Mouse (Mus musculus) MEL (cell line): Measurements from ENCODE around the gene Adamts9. TPM values are rescaled to one million over a fixed set of nuclear protein-coding genes. Genes with fewer than 3 reads are reported as not detected.

ENCODE experiments used
- DNase-seq: peaks from one replicate; pipeline ENCODE4 v3.0.0; 2011; ENCODE audit warnings: low read depth, low spot score
- H3K27ac ChIP-seq: 2 replicates; pipeline ENCODE4 v1.5.1; 2012; ENCODE audit warnings: low read depth, mild to moderate bottlenecking, control low read depth, low read length, moderate library complexity; ENCODE audit not compliant: control insufficient read depth
- H3K27me3 ChIP-seq, 2 experiments: fragments of 150-350 bp in 1 of 2; sonication (generic) in 1 of 2; 2 replicates each; pipeline ENCODE4 v1.6.1; 2012; ENCODE audit warnings: low read length in 2 of 2, mild to moderate bottlenecking in 2 of 2, improper control_type of control experiment in 1 of 2, moderate library complexity in 1 of 2; ENCODE audit not compliant: insufficient read depth in 2 of 2, control insufficient read depth in 1 of 2
- H3K36me3 ChIP-seq, 2 experiments: 2 replicates each; pipeline ENCODE4 v1.6.1; 2012 to 2014; ENCODE audit warnings: low read length in 2 of 2, improper control_type of control experiment in 1 of 2, inconsistent platforms in 1 of 2, mild to moderate bottlenecking in 1 of 2; ENCODE audit not compliant: insufficient read depth in 2 of 2, control insufficient read depth in 1 of 2
- H3K4me1 ChIP-seq, 2 experiments: fragments of 150-350 bp in 1 of 2; sonication (generic) in 1 of 2; 2 replicates each; pipeline ENCODE4 v1.6.1; 2012; ENCODE audit warnings: low read length in 2 of 2, improper control_type of control experiment in 1 of 2, mild to moderate bottlenecking in 1 of 2; ENCODE audit not compliant: insufficient read depth in 2 of 2, control insufficient read depth in 1 of 2
- H3K4me3 ChIP-seq, 2 experiments: fragments of 150-350 bp in 1 of 2; sonication (generic) in 1 of 2; 2 replicates each; pipeline ENCODE4 v1.5.1; 2012; ENCODE audit warnings: low read depth in 2 of 2, low read length in 2 of 2, mild to moderate bottlenecking in 2 of 2, moderate library complexity in 2 of 2, control low read depth in 1 of 2, improper control_type of control experiment in 1 of 2; ENCODE audit not compliant: control insufficient read depth in 1 of 2, insufficient read depth in 1 of 2
- H3K79me2 ChIP-seq: 2 replicates; pipeline ENCODE4 v1.6.1; 2012; ENCODE audit warnings: mild to moderate bottlenecking, low read length, moderate library complexity; ENCODE audit not compliant: control insufficient read depth, poor library complexity, insufficient read depth
- H3K9ac ChIP-seq: 2 replicates; pipeline ENCODE4 v1.6.1; 2012; ENCODE audit warnings: low read depth, mild to moderate bottlenecking, control low read depth, low read length, moderate library complexity; ENCODE audit not compliant: control insufficient read depth, poor library complexity, severe bottlenecking
- H3K9me3 ChIP-seq: fragments of 150-350 bp; sonication (generic); replicated peaks from 2 replicates; pipeline ENCODE4 v1.6.1; 2012; ENCODE audit warnings: mild to moderate bottlenecking, low read length, improper control_type of control experiment, moderate library complexity; ENCODE audit not compliant: insufficient read depth
- BHLHE40 ChIP-seq: IDR thresholded peaks from 2 replicates; pipeline ENCODE4 v1.6.1; 2012; ENCODE audit warnings: low read depth, mild to moderate bottlenecking, inconsistent platforms, low read length, improper control_type of control experiment, borderline replicate concordance
- CHD2 ChIP-seq: IDR thresholded peaks from 2 replicates; pipeline ENCODE4 v1.6.1; 2011; ENCODE audit warnings: low read length, improper control_type of control experiment
- CTCF ChIP-seq, 3 experiments: IDR thresholded peaks in 2 of 3; conservative IDR thresholded peaks in 1 of 3; 2 replicates each; pipeline ENCODE4 v1.5.1; 2011 to 2012; ENCODE audit warnings: low read length in 3 of 3, low read depth in 2 of 3, mild to moderate bottlenecking in 2 of 3, improper control_type of control experiment in 1 of 3, inconsistent platforms in 1 of 3, mixed read lengths in 1 of 3, moderate library complexity in 1 of 3; ENCODE audit not compliant: control insufficient read depth in 1 of 3, insufficient read depth in 1 of 3, poor library complexity in 1 of 3, severe bottlenecking in 1 of 3
- ETS1 ChIP-seq: IDR thresholded peaks from 2 replicates; pipeline ENCODE4 v1.6.1; 2012; ENCODE audit warnings: low read depth, mild to moderate bottlenecking, inconsistent platforms, low read length, improper control_type of control experiment, moderate library complexity
- GABPA ChIP-seq: IDR thresholded peaks from 2 replicates; pipeline ENCODE4 v1.6.1; 2012; ENCODE audit warnings: low read depth, mild to moderate bottlenecking, inconsistent platforms, low read length, improper control_type of control experiment, moderate library complexity
- GATA1 ChIP-seq: IDR thresholded peaks from 2 replicates; pipeline ENCODE4 v1.6.1; 2011; ENCODE audit warnings: low read depth, low read length, improper control_type of control experiment
- MEF2A ChIP-seq: IDR thresholded peaks from 2 replicates; pipeline ENCODE4 v1.6.1; 2014; ENCODE audit warnings: low read depth, mild to moderate bottlenecking, inconsistent platforms, low read length, improper control_type of control experiment; ENCODE audit not compliant: poor library complexity, insufficient replicate concordance, severe bottlenecking; ENCODE audit errors: extremely low read depth
- MXI1 ChIP-seq: IDR thresholded peaks from 2 replicates; pipeline ENCODE4 v1.6.1; 2011; ENCODE audit warnings: mild to moderate bottlenecking, low read depth, low read length, improper control_type of control experiment
- MYB ChIP-seq: IDR thresholded peaks from 2 replicates; pipeline ENCODE4 v1.6.1; 2011; ENCODE audit warnings: mild to moderate bottlenecking, low read depth, low read length, improper control_type of control experiment
- NRF1 ChIP-seq: IDR thresholded peaks from 2 replicates; pipeline ENCODE4 v1.6.1; 2014; ENCODE audit warnings: low read depth, mild to moderate bottlenecking, inconsistent platforms, low read length, improper control_type of control experiment, moderate library complexity; ENCODE audit not compliant: poor library complexity, insufficient read depth, severe bottlenecking
- SIN3A ChIP-seq: IDR thresholded peaks from 2 replicates; pipeline ENCODE4 v1.6.1; 2012; ENCODE audit warnings: low read length, improper control_type of control experiment, inconsistent platforms
- UBTF ChIP-seq: IDR thresholded peaks from 2 replicates; pipeline ENCODE4 v1.6.1; 2012; ENCODE audit warnings: low read depth, mild to moderate bottlenecking, inconsistent platforms, low read length, improper control_type of control experiment, moderate library complexity, borderline replicate concordance; ENCODE audit not compliant: insufficient read depth
- USF1 ChIP-seq: IDR thresholded peaks from 2 replicates; pipeline ENCODE4 v1.6.1; 2014; ENCODE audit warnings: low read depth, mild to moderate bottlenecking, inconsistent platforms, low read length, improper control_type of control experiment, moderate library complexity
- ZC3H11A ChIP-seq: IDR thresholded peaks from 2 replicates; pipeline ENCODE4 v1.6.1; 2012; ENCODE audit warnings: low read depth, mild to moderate bottlenecking, inconsistent platforms, low read length, improper control_type of control experiment
- ZKSCAN1 ChIP-seq: IDR thresholded peaks from 2 replicates; pipeline ENCODE4 v1.6.1; 2012; ENCODE audit warnings: low read depth, mild to moderate bottlenecking, inconsistent platforms, low read length, improper control_type of control experiment, moderate library complexity
- polyA plus RNA-seq, 2 experiments: library from polyadenylated mRNA; stranded (reverse) in 1 of 2; unstranded in 1 of 2; fragments of >175 nt in 1 of 2; fragments of >200 nt in 1 of 2; gene quantifications; 2 replicates each; pipeline versions ENCODE4 v1.2.1 to v1.2.4; 2012; ENCODE audit warnings: low replicate concordance in 2 of 2, low read depth in 1 of 2; ENCODE audit not compliant: insufficient read length in 2 of 2, insufficient read depth in 1 of 2, missing spikeins in 1 of 2
- total RNA-seq: library from RNA; depleted of rRNA; stranded (reverse); fragments of 300-350 nt; gene quantifications from 2 replicates; pipeline ENCODE4 v1.2.3, GENCODE M21; 2012

Adamts9 gene
- total and polyA plus RNA-seq, 3 experiments, result not detected

DNA sequence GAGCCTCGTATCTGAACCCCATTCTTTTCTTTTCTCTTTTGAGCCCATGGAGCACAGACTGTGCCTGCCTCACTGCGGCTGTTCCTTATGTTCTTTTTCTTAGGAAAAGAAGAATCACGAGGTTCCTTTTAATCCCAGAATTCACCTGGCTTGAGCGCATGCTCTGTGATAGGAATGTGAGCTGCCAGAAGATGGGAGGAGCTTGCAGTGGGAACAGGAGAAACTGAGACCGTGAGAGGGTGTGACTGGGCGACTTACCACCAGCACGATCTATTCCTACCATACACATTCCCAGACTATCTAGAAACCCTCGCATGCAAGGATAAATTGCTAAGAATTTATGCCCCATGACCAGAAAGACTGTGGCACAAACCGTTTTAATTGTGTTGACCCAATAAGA is 44.1 kb upstream of the Adamts9 start:
- no peaks in the 10 kb centered on the region for H3K79me2 ChIP-seq
- no peaks in the 10 kb centered on the region for H3K27me3 ChIP-seq
- H3K9me3 ChIP-seq, result no peaks in the 10 kb centered on the region
- H3K27ac ChIP-seq, result no peak overlapping the region
- no peaks in the 10 kb centered on the region for H3K36me3 ChIP-seq
- no peak for DNase-seq
- TF ChIP-seq MXI1, result no peak
- no peak for TF ChIP-seq ETS1
- TF ChIP-seq UBTF, result no peak
- no peak for TF ChIP-seq USF1
- TF ChIP-seq MYB, result no peak
- TF ChIP-seq BHLHE40, result no peak
- TF ChIP-seq CHD2, result no peak
- no peak for TF ChIP-seq ZC3H11A
- no peak for TF ChIP-seq ZKSCAN1
- no peak for TF ChIP-seq MEF2A
- no peak for TF ChIP-seq SIN3A
- no peak for TF ChIP-seq GATA1
- TF ChIP-seq CTCF (IDR thresholded peaks at IDR 0.05 in 2 of 3, conservative IDR thresholded peaks at IDR 0.05 in 1 of 3; ENCODE audit: control insufficient read depth in 1 of 3, insufficient read depth in 1 of 3, low read depth in 2 of 3, low read length in 3 of 3, poor library complexity in 1 of 3, severe bottlenecking in 1 of 3), result no peak
- H3K4me3 ChIP-seq, result no peak overlapping the region
- no peak overlapping the region for H3K9ac ChIP-seq
- no peaks in the 10 kb centered on the region for H3K4me1 ChIP-seq

DNA sequence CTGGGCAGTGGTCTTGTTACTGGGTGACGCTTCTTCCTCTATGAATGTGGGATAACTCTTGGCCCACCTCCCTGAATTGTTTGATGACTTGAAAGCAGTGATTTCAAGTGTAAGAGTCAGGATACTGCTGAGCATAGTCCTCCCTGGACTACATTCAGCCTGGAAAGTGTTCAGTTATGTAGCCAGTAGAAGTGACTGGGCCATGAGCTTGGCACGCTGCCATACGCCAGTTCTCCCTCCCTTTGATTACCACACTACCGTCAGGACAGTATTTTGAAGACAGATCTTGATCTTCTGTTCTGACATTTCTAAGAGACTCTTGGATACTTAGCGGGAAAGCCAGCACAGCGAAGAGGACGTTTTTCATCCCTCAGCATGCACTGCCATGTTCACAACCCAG is 40.1 kb upstream of the Adamts9 start:
- Histone ChIP-seq H3K9me3 (no peaks in the 10 kb centered on the region), H3K27ac (no peak overlapping the region), H3K9ac (no peak overlapping the region), H3K36me3 (no peaks in the 10 kb centered on the region), H3K79me2 (no peaks in the 10 kb centered on the region), H3K4me3 (no peak overlapping the region), H3K27me3 (no peaks in the 10 kb centered on the region), H3K4me1 (no peaks in the 10 kb centered on the region)
- DNase-seq, result no peak
- no peak for TF ChIP-seq SIN3A
- TF ChIP-seq GABPA, result no peak
- TF ChIP-seq NRF1, result no peak
